Mouse (Mus musculus) G1E (cell line): ENCODE measurements around the gene Supt6. TPM values are rescaled to one million over a fixed set of nuclear protein-coding genes. Genes with fewer than 3 reads are reported as not detected.

ENCODE experiments used
- ATAC-seq: 2 replicates; pipeline ENCODE4 v1.8.0; 2016; ENCODE audit warnings: mild to moderate bottlenecking; ENCODE audit not compliant: insufficient number of reproducible peaks, poor library complexity, low FRiP score, severe bottlenecking; ENCODE audit errors: extremely low read depth
- DNase-seq: peaks from one replicate; pipeline ENCODE4 v3.0.0; 2012; ENCODE audit warnings: low spot score
- H3K27me3 ChIP-seq: 2 replicates; pipeline ENCODE4 v1.6.1; 2012; ENCODE audit warnings: mild to moderate bottlenecking, low read length, inconsistent platforms; ENCODE audit not compliant: insufficient read depth
- H3K36me3 ChIP-seq: replicated peaks from 2 replicates; pipeline ENCODE3; 2012; ENCODE audit warnings: mild to moderate bottlenecking, inconsistent platforms
- H3K4me1 ChIP-seq: 2 replicates; pipeline ENCODE4 v1.6.1; 2012; ENCODE audit warnings: low read depth, low read length, inconsistent platforms, mixed read lengths; ENCODE audit not compliant: insufficient read depth
- H3K4me3 ChIP-seq: 2 replicates; pipeline ENCODE4 v1.5.1; 2012; ENCODE audit warnings: low read depth, mild to moderate bottlenecking, inconsistent platforms, low read length, moderate library complexity, mixed read lengths
- H3K9me3 ChIP-seq: replicated peaks from 2 replicates; pipeline ENCODE4 v1.6.1; 2012; ENCODE audit warnings: inconsistent platforms
- CTCF ChIP-seq: IDR thresholded peaks from 2 replicates; pipeline ENCODE4 v1.5.1; 2012; ENCODE audit warnings: low read depth, low read length, inconsistent platforms, mixed read lengths
- GATA1 ChIP-seq: IDR thresholded peaks from 2 replicates; pipeline ENCODE4 v1.6.1; 2012; ENCODE audit warnings: borderline replicate concordance, low read length, inconsistent platforms, mixed read lengths
- GATA2 ChIP-seq: IDR thresholded peaks from 2 replicates; pipeline ENCODE4 v1.6.1; 2012; ENCODE audit warnings: low read depth, low read length, inconsistent platforms, borderline replicate concordance
- POLR2AphosphoS5 ChIP-seq: IDR thresholded peaks from 2 replicates; pipeline ENCODE4 v1.6.1; 2012; ENCODE audit warnings: low read depth, low read length, inconsistent platforms; ENCODE audit not compliant: insufficient replicate concordance
- TAL1 ChIP-seq: conservative IDR thresholded peaks from 2 replicates; pipeline ENCODE4 v1.6.1; 2012; ENCODE audit warnings: low read depth, low read length, inconsistent platforms, mixed read lengths
- polyA plus RNA-seq: library from polyadenylated mRNA; stranded (reverse); fragments of >175 nt; gene quantifications from 2 replicates; pipeline ENCODE4 v1.2.3, GENCODE M21; 2012
- total RNA-seq, 2 experiments: library from RNA; stranded (forward) in 1 of 2; stranded (reverse) in 1 of 2; fragments of 200-1000 nt in 1 of 2; fragments of >200 nt in 1 of 2; fragmentation: Nextera tagmentation in 1 of 2; gene quantifications; 2 replicates each; pipeline ENCODE4 v1.2.3; 2014 to 2017

Supt6 gene
- total and polyA plus RNA-seq, 3 experiments = 44.9 to 129 (median 118) TPM

DNA sequence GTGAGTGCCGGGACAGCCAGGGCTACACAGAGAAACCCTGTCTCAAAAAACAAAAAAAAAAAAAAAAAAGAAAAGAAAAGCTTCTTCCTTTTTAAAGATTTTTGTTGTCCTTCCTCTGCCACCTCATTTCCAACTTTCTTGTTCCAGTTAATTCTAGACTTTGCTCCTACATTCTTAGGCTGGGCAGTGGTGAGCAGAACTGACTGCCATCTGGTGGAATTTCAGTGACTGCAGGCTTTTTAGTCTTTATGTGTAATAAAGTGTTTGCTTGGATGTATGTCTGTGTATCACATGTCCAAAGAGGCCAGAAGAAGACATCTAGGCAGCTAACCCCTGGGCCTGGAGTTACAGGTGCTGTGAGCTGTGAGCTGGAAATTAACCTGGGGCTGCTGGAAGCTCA lies 10.8 kb upstream of the Supt6 start:
- Histone ChIP-seq H3K9me3 (no peaks in the 10 kb centered on the region), H3K36me3 (peaks cover 33% of the 10 kb centered on the region), H3K4me3 (no peak overlapping the region), H3K4me1 (no peaks in the 10 kb centered on the region; the same call in 1 of the 2 replicates), H3K27me3 (no peaks in the 10 kb centered on the region)
- ATAC-seq (no peak), DNase-seq (no peak)
- TF ChIP-seq CTCF = no peak
- no peak for TF ChIP-seq GATA2
- no peak for TF ChIP-seq TAL1
- TF ChIP-seq GATA1 = no peak
- TF ChIP-seq POLR2AphosphoS5 = no peak

DNA sequence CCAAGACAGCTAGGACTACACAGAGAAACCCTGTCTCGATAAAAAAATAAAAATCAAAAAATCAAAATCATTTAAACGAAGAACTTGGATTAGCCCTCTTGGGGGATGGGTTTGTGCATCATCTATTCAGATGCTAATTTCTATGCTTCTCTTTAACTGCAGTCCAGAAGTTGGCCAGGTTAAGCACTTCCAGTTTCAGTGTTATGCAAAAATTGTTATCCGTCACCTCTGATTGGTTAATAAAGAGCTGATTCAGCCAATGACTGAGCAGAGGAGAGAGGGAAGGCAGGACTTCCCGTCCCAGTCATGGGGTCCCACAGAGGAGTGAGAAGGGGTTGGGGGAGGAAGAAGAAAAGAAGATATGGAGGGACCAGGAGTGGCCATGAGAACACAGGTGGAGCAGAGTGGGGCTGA lies 1.9 kb upstream of the Supt6 start:
- H3K4me3 ChIP-seq = peak overlapping the region; percentile 61
- H3K27me3 ChIP-seq = no peaks in the 10 kb centered on the region
- ATAC-seq (peak; percentile 54), DNase-seq (peak; percentile 72)
- peaks cover 43% of the 10 kb centered on the region for H3K36me3 ChIP-seq
- TF ChIP-seq POLR2AphosphoS5 (no peak), CTCF (no peak), GATA1 (no peak)
- peaks cover 53% of the 10 kb centered on the region for H3K4me1 ChIP-seq
- H3K9me3 ChIP-seq = no peaks in the 10 kb centered on the region

DNA sequence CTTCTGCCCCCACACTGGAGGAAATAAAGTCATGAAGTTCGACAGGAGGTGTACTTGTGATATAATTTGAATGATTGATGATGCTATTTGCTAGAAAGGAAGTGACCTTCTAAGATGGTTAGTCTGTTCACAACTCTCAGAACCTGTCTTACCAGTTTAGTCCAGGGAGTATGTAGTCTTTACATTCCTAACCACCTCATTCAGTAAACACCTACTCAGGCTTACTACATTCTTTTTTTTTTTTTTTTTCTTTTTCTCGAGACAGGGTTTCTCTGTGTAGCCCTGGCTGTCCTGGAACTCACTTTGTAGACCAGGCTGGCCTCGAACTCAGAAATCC lies 1.2 kb upstream of the Supt6 start:
- TF ChIP-seq GATA2 (no peak), TAL1 (no peak), POLR2AphosphoS5 (no peak), CTCF (no peak), GATA1 (no peak)
- peak overlapping the region; percentile 81; the same call in 1 of the 2 replicates for H3K4me3 ChIP-seq
- no peak for ATAC-seq
- peaks cover 56% of the 10 kb centered on the region for H3K4me1 ChIP-seq
- H3K36me3 ChIP-seq = peaks cover 43% of the 10 kb centered on the region
- DNase-seq = no peak
- no peaks in the 10 kb centered on the region for H3K9me3 ChIP-seq
- no peaks in the 10 kb centered on the region for H3K27me3 ChIP-seq

DNA sequence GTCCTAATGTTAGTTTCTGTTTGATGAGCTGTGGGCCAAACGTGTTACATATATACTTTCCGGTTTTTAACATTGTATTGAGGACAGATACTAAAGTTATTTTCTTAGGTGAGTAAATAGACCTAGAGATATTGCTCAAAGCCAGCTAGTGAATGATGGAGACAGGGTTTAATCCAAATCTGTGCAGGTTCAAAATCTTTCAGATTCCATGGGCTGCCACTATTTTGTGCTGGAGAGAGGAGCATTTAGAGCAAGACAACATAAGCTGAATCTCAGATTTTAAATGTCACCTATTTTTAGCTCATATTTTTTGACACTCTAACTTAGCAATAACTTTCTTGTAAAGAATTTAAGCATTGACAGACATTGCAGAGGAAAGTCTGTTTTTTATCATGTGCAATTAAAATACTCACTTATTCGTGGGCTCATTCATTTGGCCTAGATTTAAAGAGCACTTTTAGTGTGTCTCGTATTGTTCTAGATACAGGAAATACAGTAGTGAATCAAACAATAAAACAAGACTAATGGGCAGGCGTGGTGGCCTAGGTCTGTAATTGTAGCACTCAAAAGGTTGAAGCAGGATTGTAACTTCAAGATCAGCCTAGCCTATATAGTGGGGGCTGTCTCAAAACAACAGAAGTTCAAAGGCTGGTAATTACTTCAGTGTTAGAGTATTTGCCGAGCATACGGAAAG lies 678 bp upstream of the Supt6 start:
- peaks cover 42% of the 10 kb centered on the region for H3K36me3 ChIP-seq
- no peak for ATAC-seq
- TF ChIP-seq CTCF = no peak
- no peak for TF ChIP-seq POLR2AphosphoS5
- TF ChIP-seq GATA2 = no peak
- TF ChIP-seq GATA1 = no peak
- TF ChIP-seq TAL1 = no peak
- H3K4me1 ChIP-seq = peaks cover 60% of the 10 kb centered on the region
- no peaks in the 10 kb centered on the region for H3K9me3 ChIP-seq
- no peak for DNase-seq
- H3K27me3 ChIP-seq = no peaks in the 10 kb centered on the region
- H3K4me3 ChIP-seq = peak overlapping the region; percentile 81

DNA sequence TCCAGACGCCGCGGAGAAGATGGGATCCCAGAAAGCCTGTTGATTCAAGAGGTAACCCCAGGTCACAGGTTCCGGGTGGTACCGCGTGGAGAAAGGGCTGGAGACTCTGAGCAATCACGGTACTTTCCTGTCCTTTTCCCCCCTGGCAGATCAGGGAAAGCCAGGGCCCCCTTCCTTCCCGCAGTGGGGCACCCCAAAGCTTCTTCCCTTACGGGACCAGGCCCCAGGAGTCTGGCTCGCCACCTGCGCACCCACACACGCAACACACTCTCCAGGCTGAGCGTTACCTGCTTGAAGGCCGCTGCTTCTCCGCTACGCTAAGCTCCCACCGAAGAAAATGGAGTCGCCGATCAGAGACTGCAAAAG lies 543 bp downstream of the Supt6 start:
- Histone ChIP-seq H3K36me3 (peaks cover 43% of the 10 kb centered on the region), H3K4me3 (peak overlapping the region; percentile 81), H3K4me1 (peaks cover 56% of the 10 kb centered on the region), H3K9me3 (no peaks in the 10 kb centered on the region), H3K27me3 (no peaks in the 10 kb centered on the region)
- no peak for TF ChIP-seq GATA2
- no peak for TF ChIP-seq TAL1
- TF ChIP-seq POLR2AphosphoS5 = no peak
- ATAC-seq (no peak), DNase-seq (peak; percentile 13)

DNA sequence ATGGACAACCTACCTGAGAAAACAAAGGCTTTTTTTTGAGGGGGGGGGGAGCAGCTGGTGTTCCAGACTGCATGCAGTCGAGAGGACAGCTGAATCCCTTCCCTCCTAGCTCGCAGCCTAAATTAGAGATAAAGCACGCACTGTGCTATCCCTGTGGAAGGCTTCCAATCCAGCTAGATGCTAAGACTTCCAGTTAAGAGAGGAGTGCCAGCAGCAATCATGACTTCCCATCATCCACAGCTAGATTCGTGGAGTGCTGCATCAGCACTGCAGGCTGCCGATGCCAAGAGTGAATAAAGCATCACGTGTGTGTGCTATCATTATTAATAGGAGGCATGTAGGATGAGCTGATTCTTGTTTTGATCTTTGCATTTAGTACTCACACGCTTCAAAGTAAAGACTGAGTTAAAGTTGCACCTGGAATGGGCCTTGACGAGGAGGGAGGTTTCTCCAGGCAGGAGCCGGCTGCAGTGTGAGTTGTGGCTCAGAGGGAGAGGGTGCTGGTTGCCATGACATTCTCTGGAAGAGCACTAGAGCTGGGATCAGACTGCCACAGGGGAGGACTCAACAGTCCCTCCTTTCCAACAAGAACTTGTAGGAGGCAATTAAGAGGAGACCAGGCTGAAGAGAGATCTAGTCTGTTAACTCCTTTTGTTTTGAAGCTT lies 5.5 kb downstream of the Supt6 start:
- DNase-seq (no peak), ATAC-seq (no peak)
- H3K36me3 ChIP-seq = peaks cover 68% of the 10 kb centered on the region
- TF ChIP-seq TAL1 = no peak
- TF ChIP-seq GATA1 = no peak
- TF ChIP-seq POLR2AphosphoS5 = no peak
- no peak for TF ChIP-seq CTCF
- no peak for TF ChIP-seq GATA2
- no peaks in the 10 kb centered on the region for H3K27me3 ChIP-seq
- no peak overlapping the region for H3K4me3 ChIP-seq
- no peaks in the 10 kb centered on the region for H3K9me3 ChIP-seq
- H3K4me1 ChIP-seq = peaks cover 29% of the 10 kb centered on the region
